Mouse (Mus musculus) G1E (cell line): Measurements from ENCODE around the gene Ppp3cb.

Experiments used
- CTCF ChIP-seq: IDR thresholded peaks from 2 replicates; pipeline ENCODE4 v1.5.1; 2012; ENCODE audit warnings: low read depth, low read length, inconsistent platforms, mixed read lengths
- GATA2 ChIP-seq: IDR thresholded peaks from 2 replicates; pipeline ENCODE4 v1.6.1; 2012; ENCODE audit warnings: low read depth, low read length, inconsistent platforms, borderline replicate concordance
- TAL1 ChIP-seq: conservative IDR thresholded peaks from 2 replicates; pipeline ENCODE4 v1.6.1; 2012; ENCODE audit warnings: low read depth, low read length, inconsistent platforms, mixed read lengths

- TF ChIP-seq CTCF (no peak), GATA2 (no peak), TAL1 (no peak)
Measured at GRCm38 (mm10) chr14:20481211-20481610, 65.2 kb downstream of the Ppp3cb start.
